Mouse (Mus musculus): ENCODE results near the gene Rbfox1.
A peak's percentile ranks its signal among the peaks of the same experiment; 100 is the strongest.

Gene Rbfox1

DNA sequence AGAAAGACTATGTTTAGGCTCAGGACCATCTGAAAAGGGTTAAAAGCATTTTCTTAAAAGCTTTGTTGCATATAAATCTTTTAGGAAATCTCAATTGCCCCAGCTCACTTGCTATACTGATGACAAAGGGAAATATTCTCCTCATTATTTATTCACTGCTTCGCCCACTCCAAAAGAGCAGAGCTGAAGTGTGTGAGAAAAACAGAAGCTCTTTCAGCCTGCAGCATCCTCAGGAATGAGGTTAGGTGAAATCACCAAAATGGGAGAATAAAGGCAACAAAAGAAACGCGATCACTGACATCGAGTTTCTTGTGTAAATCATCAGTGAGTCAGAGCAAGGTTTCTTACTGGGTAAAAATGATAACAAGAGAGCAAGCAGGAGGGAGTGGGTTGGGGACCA lies 1469.0 kb downstream of the Rbfox1 start:
- DNase-seq (ENCODE audit: low spot score in 2 of 2), result no peak

DNA sequence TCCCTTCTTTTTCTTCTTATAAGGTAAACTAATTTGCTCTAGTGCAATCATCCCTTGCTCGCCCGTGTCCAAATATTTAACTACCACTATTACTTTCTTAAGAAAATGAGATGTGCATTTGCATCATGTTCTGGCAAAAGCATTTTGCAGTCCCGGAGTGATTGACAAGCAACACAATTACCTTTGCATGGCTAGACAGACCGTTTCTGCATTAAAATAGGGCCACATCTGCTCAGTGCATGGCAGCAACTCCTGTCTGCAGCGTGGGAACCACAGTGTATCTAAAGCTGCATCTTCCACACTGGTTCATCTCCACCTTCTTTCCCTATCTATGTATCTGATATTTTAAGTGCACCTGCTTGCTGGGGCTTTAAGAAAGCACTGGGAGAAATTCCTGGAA lies 1473.9 kb downstream of the Rbfox1 start:
- DNase-seq (ENCODE audit: low spot score in 2 of 2), result no peak

DNA sequence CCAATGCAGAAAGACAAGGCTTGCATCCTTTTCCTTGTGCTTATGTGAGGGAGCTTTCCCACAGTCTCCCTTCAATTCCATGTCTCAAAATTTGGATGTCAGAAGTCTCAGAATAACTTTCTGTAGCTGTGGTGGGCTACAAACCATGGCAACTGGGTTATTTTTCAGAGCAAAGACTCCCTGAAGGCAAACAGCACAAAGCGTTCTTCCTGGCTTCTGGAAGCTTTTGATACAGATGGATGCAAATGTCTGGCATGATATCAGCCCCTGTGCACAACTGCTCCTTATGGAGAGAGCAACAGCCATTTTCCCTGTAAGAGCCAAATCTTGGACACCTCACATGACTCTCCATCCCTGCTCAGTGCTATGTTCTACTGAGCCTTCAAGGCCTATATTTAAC lies 1475.6 kb downstream of the Rbfox1 start:
- no peak for DNase-seq (ENCODE audit: low spot score in 2 of 2)

GRCm38 (mm10) chr16:7365878-7366277 lies 1480.7 kb downstream of the Rbfox1 start:
- no peak for DNase-seq (ENCODE audit: low spot score in 2 of 2)

DNA sequence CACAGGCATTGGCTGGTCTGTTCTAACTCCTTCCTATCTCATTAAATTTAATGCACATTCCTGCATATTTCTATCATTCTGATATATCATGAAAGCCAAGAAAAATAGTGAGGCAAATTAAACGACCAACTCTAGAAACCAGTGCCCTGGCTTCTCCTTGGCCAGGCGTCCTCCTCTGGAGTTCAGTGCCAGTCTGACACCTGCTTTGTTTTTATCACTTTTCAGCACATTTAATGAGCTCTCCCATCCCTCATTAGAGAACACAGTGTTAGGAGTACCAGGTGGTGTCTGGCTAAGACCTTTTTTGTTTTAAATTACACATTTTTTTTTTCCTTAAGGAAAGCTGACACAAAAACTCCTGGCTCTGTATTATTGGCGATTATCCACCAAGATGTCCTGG lies 1489.0 kb downstream of the Rbfox1 start:
- no peak for DNase-seq (ENCODE audit: low spot score in 2 of 2)

DNA sequence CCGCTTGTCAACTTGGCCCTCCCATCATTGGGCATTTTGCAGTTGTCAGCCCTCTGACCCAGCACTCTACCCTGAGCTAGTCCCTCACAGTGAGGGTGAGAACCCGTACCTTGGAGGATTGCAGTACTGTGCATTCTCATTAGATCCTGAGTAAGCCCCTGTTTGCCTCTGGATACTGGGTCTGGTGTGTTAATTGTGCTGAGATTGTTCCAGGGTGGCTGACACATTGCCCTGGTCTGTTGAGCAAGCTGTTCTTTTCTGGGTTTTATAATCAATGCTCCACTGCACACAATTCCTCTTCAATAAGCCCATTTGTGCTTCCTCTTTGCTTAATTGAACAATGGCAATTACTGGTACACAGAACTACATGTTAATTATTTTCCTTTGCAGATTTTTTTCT lies 1489.5 kb downstream of the Rbfox1 start:
- no peak for DNase-seq (ENCODE audit: low spot score in 2 of 2)

DNA sequence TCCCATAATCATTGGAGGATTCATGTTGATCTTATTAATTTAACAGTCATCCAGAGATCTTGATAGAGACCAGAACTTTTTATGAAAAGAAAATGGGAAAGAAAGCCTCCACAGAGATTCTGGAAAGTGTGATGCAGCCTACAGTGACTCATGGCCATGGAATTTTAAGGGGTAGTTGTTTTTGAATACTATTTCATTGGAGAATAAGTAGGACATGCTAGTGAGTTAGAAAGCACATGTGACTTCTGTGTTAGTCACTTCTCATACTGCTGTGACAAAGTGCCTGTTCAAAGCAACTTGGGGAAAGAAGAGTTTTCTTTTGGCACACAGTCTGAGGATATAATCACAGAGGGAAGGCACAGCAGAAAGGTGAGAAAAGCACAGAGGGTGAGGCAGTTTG lies 1510.9 kb downstream of the Rbfox1 start:
- DNase-seq (ENCODE audit: low spot score in 2 of 2), result no peak

- no peak for DNase-seq (ENCODE audit: low spot score in 2 of 2)
Observed at GRCm38 (mm10) chr16:7404766-7405492, 1519.8 kb downstream of the Rbfox1 start.

GRCm38 (mm10) chr16:7407862-7408640 lies 1522.9 kb downstream of the Rbfox1 start:
- DNase-seq (ENCODE audit: low spot score in 2 of 2), result no peak

GRCm38 (mm10) chr16:7419655-7420281 lies 1534.6 kb downstream of the Rbfox1 start:
- peak; percentile 11 to 41 for DNase-seq (ENCODE audit: low spot score in 2 of 2)

DNA sequence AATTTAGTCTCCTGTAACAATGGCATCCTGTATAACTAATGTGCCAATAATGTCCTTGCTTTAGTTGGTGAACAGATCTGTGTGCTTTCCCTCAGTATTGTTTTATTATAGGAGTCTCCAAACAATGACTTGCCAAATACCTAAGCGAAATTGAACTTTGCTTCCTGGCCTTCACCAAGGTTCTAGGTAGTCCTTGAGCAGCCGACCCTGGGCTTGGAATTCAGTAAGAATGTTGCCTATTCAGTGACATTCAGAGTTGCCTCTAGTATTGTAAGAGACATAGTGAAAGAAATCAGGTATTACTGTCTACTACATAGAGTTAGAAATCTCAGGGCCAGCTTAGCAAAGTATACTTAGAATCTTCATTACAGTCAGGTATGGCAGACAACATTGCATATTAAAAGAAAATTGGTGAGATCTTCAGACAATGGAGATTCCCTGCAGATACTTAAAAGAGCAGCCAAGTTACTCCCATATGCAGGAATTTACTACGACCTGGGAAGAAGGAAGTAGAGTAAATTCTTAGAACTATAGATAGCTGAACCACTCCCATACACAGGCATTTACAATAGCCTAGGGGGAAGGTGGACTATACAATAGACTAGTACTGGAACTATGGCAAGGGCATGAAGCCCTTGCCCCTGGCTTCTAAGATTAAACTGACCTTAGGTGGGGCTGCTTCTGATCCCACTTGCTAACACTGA lies 1540.4 kb downstream of the Rbfox1 start:
- no peak for DNase-seq (ENCODE audit: low spot score in 2 of 2)

DNA sequence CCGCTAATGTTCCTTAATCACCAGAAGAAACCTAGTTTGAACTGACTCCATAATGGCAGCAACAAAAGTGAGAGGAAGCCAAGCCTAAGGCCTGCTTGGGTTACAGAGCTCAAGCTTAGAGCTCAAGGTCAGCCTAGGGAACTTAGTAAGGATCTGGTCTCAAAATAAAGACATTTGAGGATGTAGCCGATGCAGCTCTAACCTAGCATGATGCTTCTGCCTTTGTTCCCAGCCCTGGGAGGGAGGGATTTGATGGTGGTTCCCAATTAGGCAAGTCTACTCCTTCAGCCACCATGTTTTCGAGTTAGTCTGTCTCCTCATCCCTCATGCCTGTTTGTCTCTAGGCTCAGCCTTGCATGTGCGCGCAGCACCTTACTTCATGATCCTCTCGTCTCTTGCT lies 1548.1 kb downstream of the Rbfox1 start:
- no peak for DNase-seq (ENCODE audit: low spot score in 2 of 2)

DNA sequence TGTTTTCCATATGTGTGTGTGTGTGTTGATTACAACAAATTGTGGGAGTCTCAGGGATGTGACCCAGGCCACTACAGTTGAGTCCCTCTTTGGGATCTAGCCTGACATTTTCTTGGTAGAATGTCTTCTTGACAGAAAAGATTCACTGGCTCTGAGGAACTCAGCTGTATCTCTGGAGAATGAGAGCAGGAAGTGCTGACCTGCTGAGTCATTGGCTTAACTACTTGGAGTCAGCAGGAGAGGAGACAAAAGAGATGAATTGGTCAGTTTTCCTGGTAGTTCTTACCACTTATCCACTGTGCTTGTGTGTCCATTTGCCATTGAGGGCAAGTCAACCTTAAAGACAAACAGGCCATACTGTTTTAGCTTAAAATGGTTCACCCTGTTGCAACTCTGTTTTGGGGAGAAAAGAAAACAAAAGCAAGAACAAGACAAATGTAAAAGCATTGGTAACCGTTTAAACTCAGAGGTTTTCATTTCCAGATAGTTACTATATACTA lies 1561.7 kb downstream of the Rbfox1 start:
- no peak for DNase-seq (ENCODE audit: low spot score in 2 of 2)

DNA sequence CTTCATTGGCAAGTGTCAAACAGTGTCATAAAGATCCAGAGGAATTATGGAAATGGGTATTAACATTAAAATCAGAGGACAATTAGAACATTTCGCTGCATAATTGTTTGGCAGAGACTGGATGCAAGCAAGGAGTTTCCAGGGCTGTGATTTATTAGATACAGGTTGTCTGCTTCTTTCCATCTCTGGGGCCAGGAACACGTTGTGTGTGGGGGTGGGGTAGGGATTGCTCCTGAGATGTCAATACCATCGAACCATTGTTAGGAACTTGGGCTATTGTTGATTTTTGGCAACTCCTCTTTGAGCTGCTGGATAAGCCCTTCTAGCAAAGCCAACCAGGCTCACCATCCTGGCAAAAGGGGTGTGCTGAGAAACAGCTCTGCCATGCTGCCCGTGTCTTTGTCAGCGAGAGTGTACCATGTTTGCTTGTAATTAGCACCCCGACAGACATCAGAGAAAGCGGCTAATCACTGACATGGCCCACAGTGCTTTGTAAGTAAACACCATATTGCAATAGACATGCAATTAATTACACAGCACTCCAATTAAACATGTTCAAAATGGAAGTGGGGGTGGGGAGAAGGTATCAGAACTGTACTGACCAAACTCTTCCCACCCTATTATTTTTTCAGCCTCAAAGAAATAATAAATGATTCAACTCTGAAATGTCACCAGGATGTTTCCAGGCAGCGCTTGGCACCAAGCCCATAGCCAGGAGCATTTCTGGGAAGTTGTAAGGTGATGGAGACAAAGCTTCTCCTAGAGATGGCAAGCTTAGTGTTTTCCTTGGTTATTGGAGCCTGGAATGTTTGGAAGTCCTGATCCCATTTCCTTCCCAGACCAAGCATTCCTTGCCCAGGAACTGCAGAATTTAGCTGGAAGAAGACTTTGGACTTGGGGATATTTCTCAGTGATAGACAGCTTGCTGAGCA lies 1562.8 kb downstream of the Rbfox1 start:
- DNase-seq (ENCODE audit: low spot score in 2 of 2), result no peak

GRCm38 (mm10) chr16:7451193-7451592 lies 1566.0 kb downstream of the Rbfox1 start:
- DNase-seq (ENCODE audit: low spot score in 2 of 2), result no peak

DNA sequence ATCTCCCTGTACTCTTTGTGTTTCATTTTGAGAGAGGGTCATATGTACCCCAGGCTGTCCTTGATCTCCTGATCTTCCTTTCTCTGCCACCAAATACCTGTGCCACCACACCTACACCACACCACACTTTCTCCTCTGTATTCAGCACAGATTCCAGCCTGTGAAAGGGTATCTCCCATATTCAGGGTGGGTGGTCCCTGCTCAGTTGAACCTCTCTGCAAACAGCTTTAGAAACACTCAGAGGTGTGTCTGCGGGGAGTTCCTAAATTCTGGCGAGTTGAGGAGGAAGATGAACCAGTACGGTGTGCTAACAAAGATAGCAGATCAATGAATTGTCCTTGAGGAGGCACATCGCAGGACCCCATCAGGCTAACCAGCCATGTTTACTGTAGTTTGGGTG lies 1572.4 kb downstream of the Rbfox1 start:
- no peak for DNase-seq (ENCODE audit: low spot score in 2 of 2)

Data from frontal cortex, postnatal 25 days (tissue).